Mouse (Mus musculus) cerebellum, postnatal 10 days (tissue): ENCODE data around the gene Mccc1.
A peak's percentile ranks its signal among the peaks of the same experiment; 100 is the strongest.

Experiments used
- DNase-seq, 2 experiments: peaks; one replicate each; pipeline ENCODE4 v3.0.0; 2021; ENCODE audit warnings: mixed read lengths in 2 of 2

The Mccc1 gene

GRCm38 (mm10) chr3:35963921-35964320 is 36.6 kb downstream of the Mccc1 start:
- DNase-seq: no peak

GRCm38 (mm10) chr3:35963401-35963800 is 37.1 kb downstream of the Mccc1 start:
- DNase-seq: no peak

- DNase-seq: peak in 1 of 2 experiments; percentile 11
Observed at GRCm38 (mm10) chr3:35962967-35963366, 37.5 kb downstream of the Mccc1 start.

- no peak for DNase-seq
Observed at GRCm38 (mm10) chr3:35957230-35957629, 43.2 kb downstream of the Mccc1 start.

GRCm38 (mm10) chr3:35954901-35955575 is 45.4 kb downstream of the Mccc1 start:
- DNase-seq: no peak

GRCm38 (mm10) chr3:35953816-35954215 is 46.7 kb downstream of the Mccc1 start:
- no peak for DNase-seq

- no peak for DNase-seq
Observed at GRCm38 (mm10) chr3:35953184-35953583, 47.3 kb downstream of the Mccc1 start.

GRCm38 (mm10) chr3:35948197-35948596 is 52.3 kb downstream of the Mccc1 start:
- DNase-seq: no peak

GRCm38 (mm10) chr3:35940520-35941135 is 59.9 kb downstream of the Mccc1 start:
- no peak for DNase-seq

- no peak for DNase-seq
Observed at GRCm38 (mm10) chr3:35940047-35940446, 60.4 kb downstream of the Mccc1 start.

GRCm38 (mm10) chr3:35937345-35937744 is 63.1 kb downstream of the Mccc1 start, which contains the start of gene Dcun1d1:
Dcun1d1 (minus strand) TSS chr3:35937445.
- DNase-seq: no peak

GRCm38 (mm10) chr3:35933405-35933777 is 67.1 kb downstream of the Mccc1 start:
- DNase-seq: peak; percentile 39 to 48

- peak; percentile 86 to 92 for DNase-seq
Observed at GRCm38 (mm10) chr3:35932735-35933404, 67.6 kb downstream of the Mccc1 start.

GRCm38 (mm10) chr3:35931896-35932727 is 68.4 kb downstream of the Mccc1 start:
- DNase-seq: peak; percentile 71 to 72

GRCm38 (mm10) chr3:35931359-35931758 is 69.1 kb downstream of the Mccc1 start:
- DNase-seq: no peak

GRCm38 (mm10) chr3:35929831-35930230 is 70.6 kb downstream of the Mccc1 start:
- DNase-seq: no peak

- no peak for DNase-seq
Observed at GRCm38 (mm10) chr3:35929406-35929805, 71.1 kb downstream of the Mccc1 start.

- DNase-seq: no peak
Observed at GRCm38 (mm10) chr3:35925852-35926251, 74.6 kb downstream of the Mccc1 start.

- DNase-seq: no peak
Observed at GRCm38 (mm10) chr3:35924007-35924406, 76.5 kb downstream of the Mccc1 start.

GRCm38 (mm10) chr3:35923495-35923894 is 77.0 kb downstream of the Mccc1 start:
- peak; percentile 12 to 16 for DNase-seq

- DNase-seq: no peak
Observed at GRCm38 (mm10) chr3:35922522-35922921, 78.0 kb downstream of the Mccc1 start.

GRCm38 (mm10) chr3:35918229-35918628 is 82.2 kb downstream of the Mccc1 start:
- no peak for DNase-seq
